Mouse (Mus musculus) thymus, postnatal 36 days (tissue): ENCODE measurements around the gene Phox2b.

Experiments
- DNase-seq, 2 experiments: peaks; one replicate each; pipeline ENCODE4 v3.0.0; 2022; ENCODE audit warnings: mixed read lengths in 2 of 2

Phox2b gene

GRCm38 (mm10) chr5:67098733-67099323 is at the start of gene Phox2b:
Gene Phox2b (minus strand): TSS chr5:67099301.
- no peak for DNase-seq

DNA sequence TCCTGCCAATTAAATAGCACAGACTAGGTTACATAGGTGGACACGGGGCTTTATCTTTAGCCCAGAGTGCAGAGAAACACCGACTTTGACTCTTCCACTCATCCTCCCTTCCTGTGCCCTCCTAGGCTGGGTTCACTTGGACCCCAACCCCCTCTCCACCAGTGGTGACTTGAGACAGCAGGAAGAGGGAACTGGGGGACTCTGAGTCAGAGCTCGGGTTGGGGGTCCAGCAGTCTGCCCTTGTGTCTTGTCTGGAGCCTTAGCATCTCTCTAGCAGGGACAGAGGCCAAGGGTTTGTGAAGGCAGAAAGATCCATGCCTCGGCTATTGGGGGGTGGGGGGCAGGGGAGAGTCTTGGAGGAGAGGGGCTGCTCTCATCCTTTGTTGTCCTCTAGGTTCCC is 43.5 kb upstream of the Phox2b start:
- no peak for DNase-seq

DNA sequence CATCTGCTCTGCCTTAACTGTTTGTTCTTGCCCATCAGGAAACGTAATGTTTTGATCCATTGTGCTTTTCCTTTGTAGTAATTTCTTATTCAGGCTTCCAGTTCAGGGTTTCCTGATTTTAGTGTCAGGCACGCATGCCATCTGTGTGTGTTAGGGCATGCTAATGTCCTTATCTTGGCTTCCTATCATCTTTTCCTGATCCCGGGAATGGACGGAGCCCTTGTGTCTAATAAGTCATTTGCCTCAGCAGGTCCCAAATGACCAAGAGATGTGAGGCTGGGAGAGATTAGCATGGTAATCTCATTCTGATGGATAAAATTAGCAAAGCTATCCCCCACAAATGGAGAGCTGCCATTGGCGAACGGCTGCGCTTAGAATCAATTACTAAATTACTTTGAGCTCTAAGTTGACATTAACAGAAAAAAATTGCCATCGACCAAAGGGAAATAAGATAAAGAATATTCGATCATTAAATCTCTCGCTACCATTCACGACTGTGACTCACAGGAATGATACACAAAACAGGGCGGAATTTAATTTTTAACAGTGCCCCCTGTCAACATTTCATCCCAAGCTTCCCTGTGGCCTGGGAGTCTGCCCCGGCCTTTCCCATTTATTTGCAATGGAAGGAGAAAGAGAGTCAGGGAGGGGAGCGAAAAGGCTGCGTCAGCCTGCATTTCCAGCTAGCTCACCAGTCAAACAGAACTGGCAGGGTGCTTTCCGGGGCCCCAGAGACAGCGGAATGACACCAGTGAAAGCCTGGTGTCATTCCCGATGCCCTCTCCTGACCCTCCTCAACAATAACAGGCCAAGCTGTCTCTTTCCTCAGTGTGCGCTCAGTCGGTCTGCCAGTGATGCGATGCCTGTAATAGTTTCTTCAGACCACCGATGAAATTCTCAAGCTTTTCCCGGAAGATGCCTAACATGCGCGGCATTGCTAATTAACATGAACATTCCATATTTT is 40.2 kb upstream of the Phox2b start:
- DNase-seq, result no peak

DNA sequence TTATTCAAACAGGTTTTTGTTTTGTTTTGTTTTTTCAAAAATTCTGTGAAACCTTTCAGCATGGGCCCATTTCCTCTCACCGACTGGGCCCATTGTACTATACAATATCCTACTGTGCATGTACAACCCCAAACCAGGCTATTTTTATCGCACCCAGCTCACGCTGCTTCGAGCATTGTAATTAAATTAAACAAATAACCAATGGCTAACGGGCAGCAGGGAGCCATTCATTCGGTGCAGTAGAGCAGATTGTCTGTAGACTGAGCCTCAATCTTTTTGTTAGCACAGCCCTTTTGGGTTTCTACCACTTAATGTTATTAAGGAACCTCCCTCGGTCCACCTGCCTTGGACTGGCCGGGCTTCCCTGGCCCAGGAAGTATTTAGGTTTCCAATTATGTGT is 39.5 kb upstream of the Phox2b start:
- DNase-seq, result no peak

DNA sequence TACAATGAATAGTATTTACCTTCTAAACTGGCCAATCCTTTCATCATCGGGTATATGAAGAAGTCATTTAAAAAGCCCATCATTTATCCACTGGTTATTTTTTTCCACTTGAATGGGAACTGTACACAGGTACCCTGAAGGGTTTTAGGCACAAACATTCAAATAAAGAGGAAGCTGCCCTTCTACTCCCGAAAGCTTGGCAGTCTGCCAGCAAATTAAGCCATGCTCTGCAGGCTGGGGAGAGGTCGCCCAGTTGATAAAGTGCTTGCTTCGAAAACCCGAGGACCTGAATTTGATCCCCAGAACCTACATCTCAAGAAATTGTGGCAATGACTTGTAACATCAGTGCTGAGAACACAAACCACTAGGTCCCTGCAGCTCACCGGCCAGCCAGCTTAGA is 35.6 kb upstream of the Phox2b start:
- no peak for DNase-seq

- no peak for DNase-seq
These were observed 32.6 kb upstream of the Phox2b start for GRCm38 (mm10) chr5:67131671-67132070.

GRCm38 (mm10) chr5:67106261-67106660 is 7.2 kb upstream of the Phox2b start:
- DNase-seq, result no peak

GRCm38 (mm10) chr5:67103016-67103415 is 3.9 kb upstream of the Phox2b start:
- no peak for DNase-seq

- DNase-seq, result peak in 1 of 2 experiments; percentile 7
These were observed 2.9 kb upstream of the Phox2b start for GRCm38 (mm10) chr5:67101793-67102600.

DNA sequence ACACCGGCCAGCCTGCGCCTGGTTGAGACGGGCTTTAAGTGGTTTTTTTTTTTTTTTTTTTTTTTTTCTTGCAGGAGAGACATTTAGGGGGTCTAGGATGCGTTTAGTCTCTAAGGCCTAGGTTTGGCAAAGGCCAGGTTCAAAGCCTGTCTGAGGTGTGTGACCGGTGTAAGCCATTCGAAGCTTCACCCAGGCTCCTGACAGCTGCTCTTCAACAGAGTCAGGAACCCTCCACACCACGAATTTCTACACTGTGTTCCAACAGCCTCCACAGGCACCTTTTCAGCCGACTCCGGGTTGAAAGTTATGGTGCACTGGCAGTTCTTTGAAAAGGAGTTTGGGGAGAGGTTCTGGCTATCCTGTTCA is 2.3 kb upstream of the Phox2b start:
- no peak for DNase-seq

GRCm38 (mm10) chr5:67100564-67101394 is 1.7 kb upstream of the Phox2b start:
- DNase-seq, result no peak

DNA sequence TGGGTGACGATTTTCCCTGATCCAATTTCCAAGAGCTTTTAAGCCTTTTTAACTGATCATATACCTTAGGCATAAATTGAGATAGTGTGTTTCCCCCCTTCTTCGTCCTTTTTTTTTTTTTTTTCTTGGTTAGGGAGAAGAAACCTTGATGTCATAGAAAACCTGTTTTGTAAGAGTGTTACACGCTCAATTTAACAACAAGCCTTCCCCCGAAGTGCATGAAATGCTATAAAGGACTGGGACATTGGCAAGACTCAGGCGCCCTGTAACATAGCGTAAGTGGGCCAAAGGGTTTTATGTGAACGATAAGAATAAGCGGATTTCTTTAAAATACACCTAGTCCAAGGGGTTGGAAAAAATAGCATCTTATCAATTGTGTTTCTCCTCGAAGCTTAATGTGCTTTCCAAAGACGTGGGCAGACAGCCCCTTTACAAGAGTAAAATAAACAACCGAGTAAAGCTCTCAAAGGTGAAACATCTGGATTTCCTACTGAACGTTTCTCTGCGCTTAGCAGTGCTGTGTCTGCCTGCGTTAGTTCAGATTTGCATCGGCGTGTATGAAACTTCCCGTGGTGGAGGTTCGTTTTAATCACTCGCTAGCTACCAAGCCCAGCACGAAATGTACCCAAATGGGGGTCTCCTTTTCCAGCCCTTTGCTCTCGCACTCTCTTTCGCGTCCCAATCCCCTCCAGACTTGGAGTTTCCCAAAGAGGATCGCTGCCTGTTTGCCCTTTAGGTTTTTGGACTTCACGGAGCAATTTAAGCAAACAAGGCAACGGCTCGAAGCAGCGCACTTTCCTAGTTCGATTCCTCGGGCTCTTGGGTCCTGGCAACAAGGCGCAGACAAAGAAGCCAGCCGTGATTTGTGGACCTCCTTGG is 531 bp upstream of the Phox2b start:
- DNase-seq, result no peak

DNA sequence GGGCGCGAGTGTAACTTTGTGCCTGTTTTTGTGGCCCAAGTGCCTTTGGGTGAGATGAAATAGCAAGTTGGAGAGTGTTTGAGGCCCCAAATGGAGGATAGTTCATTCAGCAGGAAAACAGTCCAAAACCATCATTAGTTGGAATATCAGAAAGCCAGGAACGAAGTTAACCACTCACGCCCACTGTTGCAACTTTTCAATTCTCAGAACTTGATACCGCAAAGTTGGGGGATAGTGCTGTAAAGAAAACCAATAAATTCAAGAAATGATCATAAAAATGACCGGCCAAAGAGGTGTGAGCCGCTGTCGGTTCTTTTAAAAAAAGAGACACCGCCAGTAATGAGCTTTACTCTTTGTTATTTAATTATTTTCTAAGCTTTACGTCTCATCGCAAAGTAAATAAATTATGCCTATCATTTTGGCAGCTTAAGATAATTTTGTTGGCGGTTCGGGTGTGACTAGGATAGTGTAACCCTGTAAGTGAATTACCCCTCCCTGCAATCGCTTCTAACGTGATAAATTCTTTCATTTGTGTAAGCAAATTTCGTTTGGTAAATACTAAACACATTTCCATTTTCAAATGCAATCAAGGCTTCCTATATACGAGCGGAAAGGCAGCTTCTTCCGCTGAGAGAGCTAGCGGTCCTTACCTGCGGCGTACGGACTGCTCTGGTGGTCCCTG is 909 bp downstream of the Phox2b start:
- DNase-seq, result no peak

DNA sequence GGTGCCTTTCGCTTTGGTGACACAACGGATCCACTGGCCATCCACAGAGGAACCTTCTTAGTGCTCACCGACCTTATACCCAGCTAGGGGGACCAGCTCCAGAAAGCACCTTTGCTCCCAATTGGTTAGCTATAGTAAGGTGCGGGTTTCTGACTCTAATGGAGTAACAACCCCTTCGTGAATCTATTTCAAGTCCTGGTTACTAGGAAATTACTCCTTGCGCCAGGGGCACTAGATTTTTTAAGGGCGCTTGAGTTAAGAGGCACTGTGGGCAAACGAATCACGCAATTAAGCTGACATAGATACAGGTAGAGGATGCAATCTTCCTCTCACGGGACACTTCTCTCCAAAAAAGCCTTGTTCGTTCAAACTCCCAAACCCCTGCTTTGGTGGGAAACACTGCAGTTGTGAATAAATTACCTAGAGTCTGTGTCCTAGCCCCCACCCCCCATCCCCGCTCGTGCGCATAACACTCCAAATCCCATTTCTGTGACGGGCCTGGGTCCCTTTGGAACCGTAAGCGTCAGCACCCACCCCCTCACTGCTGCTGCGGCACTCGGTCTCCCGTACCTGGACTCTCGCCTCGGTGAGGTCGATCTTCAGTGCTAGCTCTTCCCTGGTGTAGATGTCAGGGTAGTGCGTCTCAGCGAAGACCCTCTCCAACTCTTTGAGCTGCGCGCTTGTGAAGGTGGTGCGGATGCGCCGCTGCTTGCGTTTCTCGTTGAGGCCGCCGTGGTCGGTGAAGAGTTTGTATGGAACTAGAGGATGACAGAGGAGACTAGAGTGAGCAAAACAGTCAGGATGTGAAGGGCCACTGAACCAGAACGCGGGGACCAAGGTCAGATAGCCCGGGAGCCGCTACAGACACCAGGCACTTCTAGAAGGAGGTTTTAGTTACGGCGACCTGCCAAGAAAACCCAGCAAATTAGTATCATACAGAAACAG is 1.7 kb downstream of the Phox2b start:
- DNase-seq, result no peak

GRCm38 (mm10) chr5:67096378-67096771 is 2.7 kb downstream of the Phox2b start:
- DNase-seq, result no peak

DNA sequence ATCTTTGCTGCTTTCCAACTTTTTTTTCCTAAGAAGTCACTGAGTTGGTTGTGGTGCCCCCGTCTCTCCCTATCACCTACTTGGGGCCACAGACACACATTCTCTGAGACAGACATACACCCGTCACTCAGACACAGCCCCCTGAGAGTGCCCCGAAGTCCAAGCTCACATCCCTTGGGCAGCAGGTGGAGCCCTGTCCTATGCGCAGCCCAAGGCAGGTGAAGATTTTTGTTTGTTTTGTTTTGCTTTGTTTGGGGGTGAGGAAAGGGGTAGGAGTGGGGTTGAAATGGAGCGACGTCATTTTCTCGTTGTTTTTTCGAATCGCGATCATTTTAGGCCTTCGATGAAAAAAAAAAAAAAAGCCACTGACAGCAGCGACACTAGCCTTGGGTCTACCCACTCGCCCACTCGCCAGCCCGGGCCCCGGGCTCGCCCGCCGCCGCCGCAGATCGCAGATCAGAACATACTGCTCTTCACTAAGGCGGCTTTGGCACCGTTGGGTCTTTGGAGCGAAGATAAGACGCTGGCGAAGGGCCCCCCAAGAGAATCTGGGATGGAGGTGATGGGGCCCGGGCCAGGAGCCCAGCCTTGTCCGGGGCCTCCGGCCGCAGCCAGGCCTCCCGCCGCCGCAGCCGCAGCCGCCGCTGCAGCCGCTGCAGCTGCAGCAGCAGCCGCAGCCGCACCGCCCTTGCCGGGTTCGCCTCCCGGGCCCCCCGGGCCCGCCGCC is 3.3 kb downstream of the Phox2b start:
- peak in 1 of 2 experiments; percentile 2 for DNase-seq

GRCm38 (mm10) chr5:67095153-67095552 is 3.9 kb downstream of the Phox2b start:
- DNase-seq, result no peak

- no peak for DNase-seq
These were observed 5.1 kb downstream of the Phox2b start for GRCm38 (mm10) chr5:67093991-67094390.

DNA sequence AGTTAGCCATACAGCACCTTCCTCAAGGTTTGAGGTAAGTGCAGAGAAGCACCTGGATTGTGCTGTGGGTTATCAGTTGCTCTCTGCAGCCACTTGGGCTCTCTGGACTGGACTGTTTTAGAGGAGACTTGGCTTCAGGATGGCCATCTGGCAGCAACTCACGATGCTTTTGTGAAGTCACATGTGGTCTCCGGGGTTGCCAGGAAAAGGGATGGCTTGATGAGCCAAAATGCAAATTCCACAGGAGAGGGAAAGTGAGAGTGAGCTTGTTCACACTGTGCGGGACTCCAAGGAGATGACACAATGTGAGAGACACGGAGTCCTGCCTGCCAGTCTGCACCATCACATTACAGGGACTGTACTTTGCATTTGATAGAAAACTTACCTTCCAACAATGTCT is 7.3 kb downstream of the Phox2b start:
- no peak for DNase-seq
